Comparison of ENCODE assay signal across 8 mouse cellular contexts in genomic region chr4:97751030-97751482, GRCm38 (mm10). TPM values are rescaled to one million over a fixed set of nuclear protein-coding genes. Genes with fewer than 3 reads are reported as not detected.
DNase-seq lines count a peak whose midpoint lies in the region; ATAC-seq lines count a peak whose summit lies in the region.

No protein-coding gene starts in this region.

- DNase-seq in T-cell, adult 2 months (ENCODE audit: low spot score) = peak; percentile 82
- peak; percentile 91 to 97 for DNase-seq in cerebellum, postnatal 25 days
- peak; percentile 80 to 84 for DNase-seq in frontal cortex, postnatal 14 days (ENCODE audit: low spot score in 2 of 2)
- DNase-seq in layer of hippocampus, postnatal 25 days (ENCODE audit: extremely low spot score in 1 of 2, low spot score in 1 of 2) = peak; percentile 73 to 95
- peak; percentile 97 for DNase-seq in lung, postnatal 14 days
- DNase-seq in ovary, postnatal 36 days (ENCODE audit: low spot score) = peak; percentile 92
- peak; percentile 89 for DNase-seq in thymus, postnatal 25 days

- H3K27me3 ChIP-seq in hindbrain, embryonic 12.5 days = peaks cover 43% of the 10 kb centered on the region

- WGBS in hindbrain, embryonic 12.5 days = 1% methylated on average over 20 of the region's 20 CpGs

- H3K9ac ChIP-seq in hindbrain, embryonic 12.5 days = peak overlapping the region; percentile 67

- peak overlapping the region; percentile 71 for H3K4me2 ChIP-seq in hindbrain, embryonic 12.5 days (replicated peaks)

- peaks cover 27% of the 10 kb centered on the region for H3K4me1 ChIP-seq in hindbrain, embryonic 12.5 days

- H3K4me3 ChIP-seq in hindbrain, embryonic 12.5 days = peak overlapping the region; percentile 39

- ATAC-seq in hindbrain, embryonic 12.5 days (ENCODE audit: low FRiP score) = peak; percentile 78

- H3K36me3 ChIP-seq in hindbrain, embryonic 12.5 days = no peaks in the 10 kb centered on the region

- H3K9me3 ChIP-seq in hindbrain, embryonic 12.5 days (replicated peaks) = no peaks in the 10 kb centered on the region

- H3K27ac ChIP-seq in hindbrain, embryonic 12.5 days = peak overlapping the region; percentile 48; the same call in 1 of the 2 replicates

RNA-seq across cellular contexts. Expression of gene Nfia, which starts 21.5 kb away (rescaled TPM):
- polyA plus RNA-seq in hindbrain, embryonic 12.5 days (2016; fragmentation: Nextera tagmentation; extraction: Ambion mirVana) = 58.4 and 62.7 TPM in 2 replicates
- total RNA-seq in layer of hippocampus, postnatal 25 days (2021) = 100 to 1,000 TPM; 104 to 117 TPM

RNA-seq across cellular contexts. Expression of gene E130114P18Rik, which starts 26.8 kb away (rescaled TPM):
- polyA plus RNA-seq in hindbrain, embryonic 12.5 days (2016; fragmentation: Nextera tagmentation; extraction: Ambion mirVana) = 28.0 and 28.2 TPM in 2 replicates
- total RNA-seq in layer of hippocampus, postnatal 25 days (2021) = 1 to 10 TPM; 7.9 to 9.2 TPM

Comparison
In these comparisons a context has a peak if more than half of its experiments do, and no peak if none do; other contexts are left out.
1. Peak in every context shown above with its lines: DNase-seq, ATAC-seq, H3K4me3 ChIP-seq and H3K27ac ChIP-seq.